Mouse (Mus musculus): Measurements from ENCODE around the gene Xntrpc. TPM values are rescaled to one million over a fixed set of nuclear protein-coding genes. Genes with fewer than 3 reads are reported as not detected.

Gene Xntrpc
- polyA plus RNA-seq, 1 experiment from 2014 or later: 0.98 TPM

Other genes starting within 250 kb of the Xntrpc start
- 1.8 and 2.4 TPM in 2 replicates for gene Phox2a, start 247.4 kb upstream of the Xntrpc start, polyA plus RNA-seq (2014; fragmentation: Nextera tagmentation; extraction: Ambion mirVana)
- 6.6 and 9.3 TPM in 2 replicates for gene Inppl1, start 227.5 kb upstream of the Xntrpc start, polyA plus RNA-seq (2014; fragmentation: Nextera tagmentation; extraction: Ambion mirVana)
- gene Folr2, start 208.5 kb upstream of the Xntrpc start, polyA plus RNA-seq (2014; fragmentation: Nextera tagmentation; extraction: Ambion mirVana): 3.5 TPM in 1 of 2 replicates, not detected in the other
- 61.0 and 77.4 TPM in 2 replicates for gene Anapc15, start 202.0 kb upstream of the Xntrpc start, polyA plus RNA-seq (2014; fragmentation: Nextera tagmentation; extraction: Ambion mirVana)
- 1.1 and 1.4 TPM in 2 replicates for gene Folr1, start 194.9 kb upstream of the Xntrpc start, polyA plus RNA-seq (2014; fragmentation: Nextera tagmentation; extraction: Ambion mirVana)
- 134 and 147 TPM in 2 replicates for gene Lamtor1, start 159.8 kb upstream of the Xntrpc start, polyA plus RNA-seq (2014; fragmentation: Nextera tagmentation; extraction: Ambion mirVana)
- gene Tomt, start 159.4 kb upstream of the Xntrpc start, polyA plus RNA-seq (2014; fragmentation: Nextera tagmentation; extraction: Ambion mirVana): 0.25 and 0.31 TPM in 2 replicates
- 7.2 and 8.3 TPM in 2 replicates for gene Lrrc51, start 131.8 kb upstream of the Xntrpc start, polyA plus RNA-seq (2014; fragmentation: Nextera tagmentation; extraction: Ambion mirVana)
- 52.4 and 54.0 TPM in 2 replicates for gene Numa1, start 131.6 kb upstream of the Xntrpc start, polyA plus RNA-seq (2014; fragmentation: Nextera tagmentation; extraction: Ambion mirVana)
- 3.5 and 4.7 TPM in 2 replicates for gene Il18bp, start 47.0 kb upstream of the Xntrpc start, polyA plus RNA-seq (2014; fragmentation: Nextera tagmentation; extraction: Ambion mirVana)
- gene Rnf121, start 244 bp upstream of the Xntrpc start, polyA plus RNA-seq (2014; fragmentation: Nextera tagmentation; extraction: Ambion mirVana): 31.3 and 35.4 TPM in 2 replicates
- gene Xndc1, start 202 bp upstream of the Xntrpc start, polyA plus RNA-seq (2014; fragmentation: Nextera tagmentation; extraction: Ambion mirVana): 20.3 and 22.0 TPM in 2 replicates
- not detected in 2 replicates for gene Trpc2, start 17.4 kb downstream of the Xntrpc start, polyA plus RNA-seq (2014; fragmentation: Nextera tagmentation; extraction: Ambion mirVana)
- gene Art1, start 36.0 kb downstream of the Xntrpc start, polyA plus RNA-seq (2014; fragmentation: Nextera tagmentation; extraction: Ambion mirVana): 0.50 and 0.58 TPM in 2 replicates
- gene Art5, start 43.8 kb downstream of the Xntrpc start, polyA plus RNA-seq (2014; fragmentation: Nextera tagmentation; extraction: Ambion mirVana): 0.13 TPM in 1 of 2 replicates, not detected in the other
- 0.21 TPM in 1 of 2 replicates, not detected in the other for gene Chrna10, start 51.1 kb downstream of the Xntrpc start, polyA plus RNA-seq (2014; fragmentation: Nextera tagmentation; extraction: Ambion mirVana)
- 26.8 and 29.0 TPM in 2 replicates for gene Nup98, start 144.5 kb downstream of the Xntrpc start, polyA plus RNA-seq (2014; fragmentation: Nextera tagmentation; extraction: Ambion mirVana)
- 57.4 and 59.2 TPM in 2 replicates for gene Pgap2, start 144.5 kb downstream of the Xntrpc start, polyA plus RNA-seq (2014; fragmentation: Nextera tagmentation; extraction: Ambion mirVana)
- 11.4 and 19.4 TPM in 2 replicates for gene Rhog, start 190.3 kb downstream of the Xntrpc start, polyA plus RNA-seq (2014; fragmentation: Nextera tagmentation; extraction: Ambion mirVana)
- gene Stim1, start 202.1 kb downstream of the Xntrpc start, polyA plus RNA-seq (2014; fragmentation: Nextera tagmentation; extraction: Ambion mirVana): 12.1 and 17.5 TPM in 2 replicates

All from neural tube, embryonic 14.5 days (tissue).